In genomic region chr10:79612192-79613135, GRCm38 (mm10) we compare ENCODE assay signal across 9 mouse cellular contexts. TPM values are rescaled to one million over a fixed set of nuclear protein-coding genes. Genes with fewer than 3 reads are reported as not detected.
DNase-seq lines count a peak whose midpoint lies in the region; ATAC-seq lines count a peak whose summit lies in the region.
"Had no signal": no experiment of that assay in that cellular context is flagged by ENCODE, and none has a peak within 500 bp of the region (broad histone marks: within the 10 kb centered on the region; RNA-seq: fewer than 3 reads in every experiment).

No protein-coding gene starts in this region.

- peak overlapping the region; percentile 24 for H3K4me3 ChIP-seq in kidney, embryonic 16.5 days (ENCODE audit: low read length)
- H3K4me3 ChIP-seq in midbrain, embryonic 11.5 days (ENCODE audit: low read depth, low read length), result peak overlapping the region; percentile 14

- no peak for DNase-seq in kidney, adult 18-20 months
- DNase-seq in embryo, embryonic 10.5 days (ENCODE audit: low spot score), result peak; percentile 66
- DNase-seq in heart, postnatal 4 days, result peak; percentile 28
- DNase-seq in midbrain, embryonic 11.5 days (ENCODE audit: low spot score, missing footprints), result peak; percentile 94
- DNase-seq in thymus, adult 18-20 months, result no peak
- no peak for DNase-seq in layer of hippocampus, adult 18-20 months (ENCODE audit: low spot score in 2 of 2)

- peak; percentile 24; the same call in 1 of the 2 replicates for ATAC-seq in kidney, embryonic 16.5 days (ENCODE audit: low FRiP score, low TSS enrichment)
- ATAC-seq in midbrain, embryonic 11.5 days (ENCODE audit: low FRiP score), result peak; percentile 56
- no peak for ATAC-seq in erythroblast, adult 5-6 weeks (replicated peaks; ENCODE audit: low FRiP score, poor library complexity, severe bottlenecking)

- no peaks in the 10 kb centered on the region for H3K36me3 ChIP-seq in kidney, embryonic 16.5 days (ENCODE audit: insufficient read depth, low read length)
- no peaks in the 10 kb centered on the region for H3K36me3 ChIP-seq in midbrain, embryonic 11.5 days (ENCODE audit: control insufficient read depth, insufficient read depth, low read length)

- peaks cover 22% of the 10 kb centered on the region for H3K4me1 ChIP-seq in kidney, embryonic 16.5 days (ENCODE audit: insufficient read depth, low read length)
- H3K4me1 ChIP-seq in midbrain, embryonic 11.5 days (ENCODE audit: control insufficient read depth, insufficient read depth, low read length), result peaks cover 19% of the 10 kb centered on the region

- peak overlapping the region; percentile 35 for H3K4me2 ChIP-seq in kidney, embryonic 16.5 days (replicated peaks; ENCODE audit: low read depth, low read length)
- H3K4me2 ChIP-seq in midbrain, embryonic 11.5 days, result peak overlapping the region; percentile 43

- H3K27me3 ChIP-seq in kidney, embryonic 16.5 days (ENCODE audit: insufficient read depth, low read length), result peaks cover 22% of the 10 kb centered on the region
- peaks cover 25% of the 10 kb centered on the region for H3K27me3 ChIP-seq in midbrain, embryonic 11.5 days (ENCODE audit: control insufficient read depth, insufficient read depth, low read length)

- WGBS in kidney, embryonic 16.5 days, result 10% methylated on average over 51 of the region's 51 CpGs
- WGBS in midbrain, embryonic 11.5 days, result 8% methylated on average over 51 of the region's 51 CpGs

- no peak overlapping the region for H3K27ac ChIP-seq in kidney, embryonic 16.5 days (ENCODE audit: low read length)
- no peak overlapping the region for H3K27ac ChIP-seq in midbrain, embryonic 11.5 days (ENCODE audit: low read depth, low read length)

- peak overlapping the region; percentile 27; the same call in 1 of the 2 replicates for H3K9ac ChIP-seq in kidney, embryonic 16.5 days (replicated peaks; ENCODE audit: low read length)
- H3K9ac ChIP-seq in midbrain, embryonic 11.5 days (ENCODE audit: low read length), result peak overlapping the region; percentile 45; the same call in 1 of the 2 replicates

- H3K9me3 ChIP-seq in kidney, embryonic 16.5 days (ENCODE audit: low read length), result no peaks in the 10 kb centered on the region
- H3K9me3 ChIP-seq in midbrain, embryonic 11.5 days (ENCODE audit: control insufficient read depth, low read length), result no peaks in the 10 kb centered on the region

RNA-seq across cellular contexts. Expression of gene C2cd4c, which starts 1.4 kb away (rescaled TPM):
- 0.04 TPM in 2 replicates for polyA plus RNA-seq in kidney, embryonic 16.5 days (2015; fragmentation: Nextera tagmentation; extraction: Ambion mirVana)
- total RNA-seq in heart, postnatal 4 days (2021), result under 1 TPM; 0.10 to 0.11 TPM
- polyA plus RNA-seq in midbrain, embryonic 11.5 days (2014; fragmentation: Nextera tagmentation; extraction: Ambion mirVana), result 0.10 and 0.12 TPM in 2 replicates
- total RNA-seq in layer of hippocampus, adult 18-20 months (2021), result 10 to 100 TPM; 11.7 to 17.0 TPM
- not detected in 2 replicates for total RNA-seq in erythroblast, adult 5-6 weeks (2015; ENCODE audit: low replicate concordance)
- total RNA-seq in erythroblast, adult 5-6 weeks (2017; ENCODE audit: low replicate concordance), result not detected in 2 replicates

RNA-seq across cellular contexts. Expression of gene Shc2, which starts 25.3 kb away (rescaled TPM):
- polyA plus RNA-seq in kidney, embryonic 16.5 days (2015; fragmentation: Nextera tagmentation; extraction: Ambion mirVana), result 5.3 and 9.0 TPM in 2 replicates
- total RNA-seq in heart, postnatal 4 days (2021), result 1 to 10 TPM; 3.2 to 3.7 TPM
- polyA plus RNA-seq in midbrain, embryonic 11.5 days (2014; fragmentation: Nextera tagmentation; extraction: Ambion mirVana), result 11.4 and 13.0 TPM in 2 replicates
- 10 to 100 TPM; 41.5 to 43.4 TPM for total RNA-seq in layer of hippocampus, adult 18-20 months (2021)
- not detected in 2 replicates for total RNA-seq in erythroblast, adult 5-6 weeks (2015; ENCODE audit: low replicate concordance)
- not detected in 2 replicates for total RNA-seq in erythroblast, adult 5-6 weeks (2017; ENCODE audit: low replicate concordance)

RNA-seq across cellular contexts. Expression of gene Theg, which starts 25.3 kb away (rescaled TPM):
- not detected in 2 replicates for polyA plus RNA-seq in kidney, embryonic 16.5 days (2015; fragmentation: Nextera tagmentation; extraction: Ambion mirVana)
- not detected for total RNA-seq in heart, postnatal 4 days (2021)
- polyA plus RNA-seq in midbrain, embryonic 11.5 days (2014; fragmentation: Nextera tagmentation; extraction: Ambion mirVana), result not detected in 2 replicates
- under 1 TPM in 1 of 2 experiments, not detected in 1; 0.79 TPM for total RNA-seq in layer of hippocampus, adult 18-20 months (2021)
- not detected in 2 replicates for total RNA-seq in erythroblast, adult 5-6 weeks (2015; ENCODE audit: low replicate concordance)
- not detected in 2 replicates for total RNA-seq in erythroblast, adult 5-6 weeks (2017; ENCODE audit: low replicate concordance)
- total RNA-seq: left cerebral cortex, postnatal 10 days had no signal

RNA-seq across cellular contexts. Expression of gene Odf3l2, which starts 33.1 kb away (rescaled TPM):
- polyA plus RNA-seq in kidney, embryonic 16.5 days (2015; fragmentation: Nextera tagmentation; extraction: Ambion mirVana), result not detected in 2 replicates
- total RNA-seq in heart, postnatal 4 days (2021), result not detected
- not detected in 2 replicates for polyA plus RNA-seq in midbrain, embryonic 11.5 days (2014; fragmentation: Nextera tagmentation; extraction: Ambion mirVana)
- total RNA-seq in layer of hippocampus, adult 18-20 months (2021), result under 1 TPM in 1 of 2 experiments, not detected in 1; 0.59 TPM
- total RNA-seq in erythroblast, adult 5-6 weeks (2015; ENCODE audit: low replicate concordance), result not detected in 2 replicates
- total RNA-seq in erythroblast, adult 5-6 weeks (2017; ENCODE audit: low replicate concordance), result not detected in 2 replicates

RNA-seq across cellular contexts. Expression of gene Madcam1, which starts 51.9 kb away (rescaled TPM):
- polyA plus RNA-seq in kidney, embryonic 16.5 days (2015; fragmentation: Nextera tagmentation; extraction: Ambion mirVana), result 2.3 and 2.5 TPM in 2 replicates
- total RNA-seq in heart, postnatal 4 days (2021), result under 1 TPM; 0.36 to 0.67 TPM
- 1.2 and 1.4 TPM in 2 replicates for polyA plus RNA-seq in midbrain, embryonic 11.5 days (2014; fragmentation: Nextera tagmentation; extraction: Ambion mirVana)
- total RNA-seq in layer of hippocampus, adult 18-20 months (2021), result not detected
- not detected in 2 replicates for total RNA-seq in erythroblast, adult 5-6 weeks (2015; ENCODE audit: low replicate concordance)
- 0.84 TPM in 1 of 2 replicates, not detected in the other for total RNA-seq in erythroblast, adult 5-6 weeks (2017; ENCODE audit: low replicate concordance)

Comparison
In these comparisons a context has a peak if more than half of its experiments do, and no peak if none do; other contexts are left out.
1. DNase-seq: peak in embryo, embryonic 10.5 days (single experiment), heart, postnatal 4 days (single experiment) and midbrain, embryonic 11.5 days (single experiment); none in kidney, adult 18-20 months (single experiment), thymus, adult 18-20 months (0 of 2) and layer of hippocampus, adult 18-20 months (0 of 2).
2. RNA of gene C2cd4c, which starts 1.4 kb away (total RNA-seq): 11.7 to 17.0 TPM in layer of hippocampus, adult 18-20 months; 0.10 to 0.11 TPM in heart, postnatal 4 days and not detected in erythroblast, adult 5-6 weeks; every median in the first group is over 10 times any median in the second.
3. RNA of gene Shc2, which starts 25.3 kb away (total RNA-seq): 41.5 to 43.4 TPM in layer of hippocampus, adult 18-20 months; 3.2 to 3.7 TPM in heart, postnatal 4 days and not detected in erythroblast, adult 5-6 weeks; every median in the first group is over 4 times any median in the second.